Mouse (Mus musculus) bone marrow, adult 2 months (tissue): ENCODE measurements around the gene Samd14.

ENCODE experiments used
- CTCF ChIP-seq: fragments of 200-500 bp; IDR thresholded peaks from 2 replicates; pipeline ENCODE4 v1.5.1; 2011; ENCODE audit warnings: low read length, control low read depth; ENCODE audit not compliant: control insufficient read depth, insufficient read depth
- POLR2A ChIP-seq: fragments of 200-500 bp; IDR thresholded peaks from 2 replicates; pipeline ENCODE4 v1.6.1; 2011; ENCODE audit warnings: low read depth, mild to moderate bottlenecking, control low read depth, low read length, borderline replicate concordance; ENCODE audit not compliant: control insufficient read depth

DNA sequence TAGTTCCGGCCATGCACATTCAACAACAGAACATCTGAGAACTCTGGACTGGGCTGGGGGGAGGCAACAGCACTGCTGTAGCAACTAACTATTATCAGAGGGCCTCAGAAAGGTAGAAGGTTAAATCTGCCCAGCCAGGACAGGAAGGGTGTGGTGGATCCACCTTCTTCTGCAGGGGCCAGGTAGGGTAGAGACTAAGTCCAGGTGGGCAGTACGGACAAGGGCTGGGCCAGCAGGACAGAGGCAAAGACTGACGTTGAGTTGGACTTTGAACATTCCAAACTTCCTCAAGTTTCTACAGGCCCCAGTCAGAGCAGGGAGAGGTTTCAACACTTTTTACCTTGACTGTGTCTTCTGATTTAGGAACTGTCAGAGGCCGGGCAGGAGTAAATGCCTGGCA lies 65.0 kb downstream of the Samd14 start:
- TF ChIP-seq CTCF: no peak
- TF ChIP-seq POLR2A: no peak
